Mouse (Mus musculus): ENCODE data around the gene Cyp2c55.
A peak's percentile ranks its signal among the peaks of the same experiment; 100 is the strongest.

The Cyp2c55 gene

DNA sequence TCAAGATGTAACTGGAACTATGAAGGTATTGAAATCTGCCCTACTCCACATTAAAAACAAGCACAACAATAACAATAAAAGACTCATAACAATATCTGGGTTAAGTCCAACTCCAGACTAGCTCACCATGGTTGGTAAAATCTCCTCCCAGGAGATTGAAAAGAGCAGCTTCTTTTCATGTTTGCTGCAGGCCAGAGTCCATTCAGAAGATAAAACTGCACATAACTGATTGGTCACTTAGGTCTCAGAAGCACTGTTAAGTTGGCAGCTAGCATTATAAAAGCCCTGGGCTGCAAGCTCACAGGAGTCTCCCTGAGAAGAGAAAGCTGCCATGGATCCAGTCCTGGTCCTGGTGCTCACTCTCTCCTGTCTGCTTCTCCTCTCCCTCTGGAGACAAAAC lies at the start of gene Cyp2c55:
Gene Cyp2c55, plus strand, starts transcription at position 305 of the 400 bp plus-strand sequence.
- DNase-seq (ENCODE audit: low spot score), result no peak

DNA sequence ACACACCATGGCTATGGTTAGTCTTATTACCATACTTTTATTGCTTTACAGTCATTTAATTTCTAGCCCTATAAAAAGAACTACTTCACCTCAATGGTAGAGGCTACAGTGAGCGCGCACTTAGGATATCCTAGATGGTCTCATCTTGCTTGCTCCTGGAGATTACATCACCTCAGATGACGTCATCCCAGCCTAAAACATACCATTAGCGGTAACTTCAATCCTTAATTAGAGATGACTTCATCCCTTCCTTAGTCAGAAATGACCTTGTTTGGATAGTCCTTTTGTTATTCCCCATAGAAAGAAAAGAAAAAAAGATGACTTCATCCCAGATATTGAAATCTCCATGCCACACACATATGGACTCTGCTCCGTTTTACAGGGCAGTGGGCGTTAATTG lies 36.1 kb upstream of the Cyp2c55 start:
- DNase-seq (ENCODE audit: low spot score), result no peak

GRCm38 (mm10) chr19:38972581-38972980 lies 34.2 kb upstream of the Cyp2c55 start:
- no peak for DNase-seq (ENCODE audit: low spot score)

- DNase-seq (ENCODE audit: low spot score), result no peak
These were observed 33.2 kb upstream of the Cyp2c55 start for GRCm38 (mm10) chr19:38973666-38974065.

DNA sequence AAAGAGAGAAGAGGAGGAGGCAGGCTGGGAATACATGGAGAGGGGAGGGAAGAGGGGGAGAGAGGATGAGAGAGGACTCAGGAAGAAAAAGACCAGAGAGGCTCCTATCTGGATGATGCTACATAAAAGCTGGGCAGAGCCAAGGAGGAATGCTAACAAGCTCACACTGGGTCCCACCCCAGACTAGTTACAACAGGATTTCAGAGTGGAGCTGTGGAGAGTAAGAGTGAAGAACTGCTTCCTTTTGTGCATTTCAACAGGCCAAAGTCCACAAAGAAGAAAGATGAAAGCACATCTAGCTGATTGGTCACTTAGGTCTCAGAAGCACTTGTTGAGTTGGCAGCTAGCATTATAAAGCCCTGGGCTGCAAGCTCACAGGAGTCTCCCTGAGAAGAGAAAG lies 30.6 kb upstream of the Cyp2c55 start:
- DNase-seq (ENCODE audit: low spot score), result no peak

DNA sequence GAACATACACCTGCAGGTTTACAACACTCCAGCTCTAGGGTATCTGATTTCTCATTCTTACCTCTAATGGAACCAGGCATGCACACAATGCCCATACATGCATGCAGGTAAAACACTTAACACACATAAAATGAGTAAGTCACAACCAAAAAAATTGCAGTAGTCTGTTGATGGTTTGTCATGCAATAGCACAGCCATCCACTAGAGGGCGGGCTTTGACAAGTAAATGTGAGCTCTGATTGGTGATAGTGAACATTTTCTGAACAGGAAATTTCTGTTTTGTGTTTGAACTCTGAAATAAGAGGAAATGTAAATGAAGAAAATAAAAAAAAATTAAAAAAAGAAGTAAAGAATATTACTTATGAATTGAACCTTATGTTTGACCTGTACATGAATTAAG lies 24.9 kb upstream of the Cyp2c55 start:
- DNase-seq (ENCODE audit: low spot score), result peak; percentile 20

- no peak for DNase-seq (ENCODE audit: low spot score)
These were observed 8.6 kb upstream of the Cyp2c55 start for GRCm38 (mm10) chr19:38998248-38998647.

DNA sequence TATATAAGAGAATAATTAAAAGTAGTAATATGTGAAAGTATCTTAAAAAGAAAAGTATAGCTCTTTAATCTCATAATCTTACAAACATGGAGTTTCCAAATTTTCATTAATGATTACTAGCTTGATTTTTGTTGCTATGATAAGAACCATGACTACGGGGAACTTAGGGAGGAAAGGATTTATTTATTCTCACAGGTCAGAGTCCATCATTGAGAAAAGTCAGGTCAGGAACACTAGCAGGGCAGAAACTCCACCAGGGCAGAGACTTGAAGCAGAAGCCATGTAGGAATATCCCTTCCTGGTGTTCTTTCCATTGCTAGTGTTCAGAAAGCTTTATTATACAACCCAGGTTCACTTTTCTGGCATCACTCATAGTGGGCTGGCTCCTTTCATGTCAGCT lies 8.1 kb upstream of the Cyp2c55 start:
- DNase-seq (ENCODE audit: low spot score), result no peak

DNA sequence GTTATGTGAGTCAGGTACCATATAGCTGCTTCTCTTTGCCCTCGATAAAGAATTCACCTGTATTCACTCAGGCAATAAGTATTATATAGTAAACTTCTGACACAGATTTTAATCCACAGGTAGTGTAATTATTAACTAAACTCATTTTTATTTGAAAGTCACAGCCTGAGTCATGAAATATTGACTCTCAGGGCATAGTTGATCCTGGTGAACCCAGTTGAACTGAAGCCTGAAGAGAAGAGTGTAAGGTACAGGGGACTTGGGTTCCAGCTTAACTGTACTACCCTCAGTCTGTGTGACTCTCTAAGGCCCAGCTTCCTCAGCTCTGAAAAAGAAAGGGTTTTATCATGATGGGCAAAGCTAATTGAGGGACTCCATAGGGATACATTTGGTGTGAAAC lies 1.7 kb upstream of the Cyp2c55 start:
- DNase-seq (ENCODE audit: low spot score), result no peak

DNA sequence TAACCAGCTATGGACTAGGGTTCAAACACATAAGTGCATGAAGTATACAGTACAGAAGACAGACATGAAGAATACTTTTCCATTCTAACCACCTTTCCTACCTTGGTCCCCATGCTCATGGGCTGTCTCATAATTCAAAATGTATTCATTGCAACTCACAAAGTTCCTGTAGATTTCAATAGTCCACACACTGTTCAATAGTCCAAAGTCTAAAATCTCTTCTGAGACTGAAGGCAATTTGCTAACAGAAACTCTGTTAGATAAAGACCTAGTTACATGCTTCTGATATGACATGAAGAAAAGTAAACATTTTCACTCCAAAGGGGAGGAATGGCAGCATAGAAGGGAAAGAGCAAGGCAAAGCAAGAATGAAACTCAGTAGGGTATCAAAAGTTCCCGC lies 51.1 kb downstream of the Cyp2c55 start:
- DNase-seq (ENCODE audit: low spot score), result no peak

- DNase-seq (ENCODE audit: low spot score), result no peak
These were observed 53.9 kb downstream of the Cyp2c55 start, which contains the start of gene Cyp2c65 for GRCm38 (mm10) chr19:39060719-39061118. Gene Cyp2c65, plus strand, starts transcription at chr19:39061015.

Data from testis, postnatal 14 days (tissue).